Mouse (Mus musculus) monocyte, adult 2 months (primary cell): ENCODE measurements around the gene Sfxn2.

ENCODE experiments used
- DNase-seq, 2 experiments: peaks; one replicate each; pipeline ENCODE4 v3.0.0; 2022; ENCODE audit warnings: low spot score in 2 of 2, low read depth in 1 of 2

Sfxn2 gene

GRCm38 (mm10) chr19:46572951-46573937 is at the start of gene Sfxn2, which contains the start of gene Arl3:
Gene Sfxn2, plus strand, starts transcription at chr19:46573365.
Gene Arl3, minus strand, starts transcription at chr19:46573198.
- peak; percentile 88 to 92 for DNase-seq

GRCm38 (mm10) chr19:46523480-46524151 is 49.5 kb upstream of the Sfxn2 start:
- DNase-seq = no peak

GRCm38 (mm10) chr19:46524152-46524544 is 49.0 kb upstream of the Sfxn2 start:
- peak in 1 of 2 experiments; percentile 33 for DNase-seq

- DNase-seq = peak; percentile 28 to 59
These were observed 48.4 kb upstream of the Sfxn2 start for GRCm38 (mm10) chr19:46524601-46525321.

- no peak for DNase-seq
These were observed 47.2 kb upstream of the Sfxn2 start for GRCm38 (mm10) chr19:46525691-46526631.

GRCm38 (mm10) chr19:46527632-46528528 is 45.3 kb upstream of the Sfxn2 start:
- DNase-seq = no peak

- DNase-seq = peak; percentile 48 to 68
These were observed 44.5 kb upstream of the Sfxn2 start for GRCm38 (mm10) chr19:46528529-46529213.

- no peak for DNase-seq
These were observed 43.3 kb upstream of the Sfxn2 start for GRCm38 (mm10) chr19:46529601-46530448.

- no peak for DNase-seq
These were observed 42.6 kb upstream of the Sfxn2 start for GRCm38 (mm10) chr19:46530449-46530990.

- no peak for DNase-seq
These were observed 41.8 kb upstream of the Sfxn2 start for GRCm38 (mm10) chr19:46531071-46532030.

- DNase-seq = no peak
These were observed 41.0 kb upstream of the Sfxn2 start for GRCm38 (mm10) chr19:46532031-46532688.

GRCm38 (mm10) chr19:46533066-46533465 is 40.1 kb upstream of the Sfxn2 start:
- no peak for DNase-seq

GRCm38 (mm10) chr19:46533525-46533924 is 39.6 kb upstream of the Sfxn2 start:
- no peak for DNase-seq

GRCm38 (mm10) chr19:46534542-46535098 is 38.5 kb upstream of the Sfxn2 start:
- DNase-seq = no peak

- no peak for DNase-seq
These were observed 35.8 kb upstream of the Sfxn2 start for GRCm38 (mm10) chr19:46537357-46537756.
